Mouse (Mus musculus): ENCODE measurements around the gene Nsun2.
"Not testable (repeated sequence)": the region's sequence is repeated elsewhere in the genome, so short reads cannot be mapped to it uniquely, and the experiment has no call there.

Nsun2 gene

GRCm38 (mm10) chr13:69630576-69630975, 97.0 kb downstream of the Nsun2 start:
- intact Hi-C loops (cut with DNase I): no loop called here

GRCm38 (mm10) chr13:69631111-69631510, 97.6 kb downstream of the Nsun2 start:
- intact Hi-C loops (cut with DNase I): no loop called here

GRCm38 (mm10) chr13:69631659-69632058, 98.1 kb downstream of the Nsun2 start:
- intact Hi-C loops (cut with DNase I): no loop called here

GRCm38 (mm10) chr13:69633551-69633950, 100.0 kb downstream of the Nsun2 start:
- intact Hi-C loops (cut with DNase I): no loop called here

- intact Hi-C loops (cut with DNase I): no loop called here
Observed at GRCm38 (mm10) chr13:69633988-69634387, 100.4 kb downstream of the Nsun2 start.

- intact Hi-C loops (cut with DNase I): not testable (repeated sequence)
Observed at GRCm38 (mm10) chr13:69635836-69636235, 102.3 kb downstream of the Nsun2 start.

- intact Hi-C loops (cut with DNase I): no loop called here
Observed at GRCm38 (mm10) chr13:69636375-69636774, 102.8 kb downstream of the Nsun2 start.

- intact Hi-C loops (cut with DNase I): no loop called here
Observed at GRCm38 (mm10) chr13:69636816-69637215, 103.3 kb downstream of the Nsun2 start.

GRCm38 (mm10) chr13:69637657-69638056, 104.1 kb downstream of the Nsun2 start:
- intact Hi-C loops (cut with DNase I): no loop called here

GRCm38 (mm10) chr13:69638108-69638626, 104.6 kb downstream of the Nsun2 start:
- intact Hi-C loops (cut with DNase I): no loop called here

- intact Hi-C loops (cut with DNase I): no loop called here
Observed at GRCm38 (mm10) chr13:69639251-69639650, 105.7 kb downstream of the Nsun2 start.

GRCm38 (mm10) chr13:69640126-69640525, 106.6 kb downstream of the Nsun2 start:
- intact Hi-C loops (cut with DNase I): no loop called here

GRCm38 (mm10) chr13:69640541-69640940, 107.0 kb downstream of the Nsun2 start:
- intact Hi-C loops (cut with DNase I): no loop called here

- intact Hi-C loops (cut with DNase I): no loop called here
Observed at GRCm38 (mm10) chr13:69641017-69641416, 107.5 kb downstream of the Nsun2 start.

- intact Hi-C loops (cut with DNase I): no loop called here
Observed at GRCm38 (mm10) chr13:69642656-69643216, 109.2 kb downstream of the Nsun2 start.

- intact Hi-C loops (cut with DNase I): no loop called here
Observed at GRCm38 (mm10) chr13:69643937-69644336, 110.4 kb downstream of the Nsun2 start.

GRCm38 (mm10) chr13:69644427-69645166, 111.1 kb downstream of the Nsun2 start:
- intact Hi-C loops (cut with DNase I): loop anchor here (5.0 kb wide), 1 partner anchor 267 kb away; no protein-coding TSS in a partner anchor

- intact Hi-C loops (cut with DNase I): loop anchor here (5.0 kb wide), 1 partner anchor 269 kb away; no protein-coding TSS in a partner anchor
Observed at GRCm38 (mm10) chr13:69645694-69646423, 112.3 kb downstream of the Nsun2 start.

GRCm38 (mm10) chr13:69646481-69646880, 112.9 kb downstream of the Nsun2 start:
- intact Hi-C loops (cut with DNase I): loop anchor here (5.0 kb wide), 1 partner anchor 269 kb away; no protein-coding TSS in a partner anchor

- intact Hi-C loops (cut with DNase I): no loop called here
Observed at GRCm38 (mm10) chr13:69654508-69654907, 121.0 kb downstream of the Nsun2 start.

- intact Hi-C loops (cut with DNase I): no loop called here
Observed at GRCm38 (mm10) chr13:69672121-69672520, 138.6 kb downstream of the Nsun2 start.

- intact Hi-C loops (cut with DNase I): no loop called here
Observed at GRCm38 (mm10) chr13:69672565-69672964, 139.0 kb downstream of the Nsun2 start.

All from adrenal gland (tissue).